Mouse (Mus musculus): ENCODE measurements around the gene Dmrta1.
"Not testable (repeated sequence)": the region's sequence is repeated elsewhere in the genome, so short reads cannot be mapped to it uniquely, and the experiment has no call there.

Gene Dmrta1

DNA sequence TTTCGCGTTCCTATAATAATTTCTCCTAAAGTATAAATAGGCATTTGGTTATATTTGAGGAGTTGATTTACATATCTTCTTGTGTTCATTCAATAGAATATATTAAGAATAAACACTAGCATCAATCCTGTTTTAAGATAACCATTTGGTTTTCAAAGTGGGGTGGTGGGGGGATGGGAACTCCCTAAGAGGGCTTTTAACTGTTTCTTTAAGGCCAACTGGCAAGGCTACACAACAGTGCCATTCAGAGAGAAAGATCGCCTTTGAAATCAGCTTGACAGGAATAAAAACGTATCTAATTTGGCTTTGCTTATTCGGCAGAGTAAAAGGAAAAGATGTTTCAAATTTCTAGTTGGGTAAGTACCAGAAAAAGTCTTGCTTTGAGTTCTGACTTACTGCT, at the start of gene Dmrta1:
Gene Dmrta1, plus strand, starts transcription at position 242 of the 400 bp plus-strand sequence.
- no peak for DNase-seq (ENCODE audit: low spot score)

- DNase-seq (ENCODE audit: low spot score) = no peak
Measured at GRCm38 (mm10) chr4:89630374-89631079, 48.7 kb upstream of the Dmrta1 start.

GRCm38 (mm10) chr4:89631560-89631959, 47.7 kb upstream of the Dmrta1 start:
- DNase-seq (ENCODE audit: low spot score) = no peak

- DNase-seq (ENCODE audit: low spot score) = no peak
Measured at GRCm38 (mm10) chr4:89638651-89639050, 40.6 kb upstream of the Dmrta1 start.

DNA sequence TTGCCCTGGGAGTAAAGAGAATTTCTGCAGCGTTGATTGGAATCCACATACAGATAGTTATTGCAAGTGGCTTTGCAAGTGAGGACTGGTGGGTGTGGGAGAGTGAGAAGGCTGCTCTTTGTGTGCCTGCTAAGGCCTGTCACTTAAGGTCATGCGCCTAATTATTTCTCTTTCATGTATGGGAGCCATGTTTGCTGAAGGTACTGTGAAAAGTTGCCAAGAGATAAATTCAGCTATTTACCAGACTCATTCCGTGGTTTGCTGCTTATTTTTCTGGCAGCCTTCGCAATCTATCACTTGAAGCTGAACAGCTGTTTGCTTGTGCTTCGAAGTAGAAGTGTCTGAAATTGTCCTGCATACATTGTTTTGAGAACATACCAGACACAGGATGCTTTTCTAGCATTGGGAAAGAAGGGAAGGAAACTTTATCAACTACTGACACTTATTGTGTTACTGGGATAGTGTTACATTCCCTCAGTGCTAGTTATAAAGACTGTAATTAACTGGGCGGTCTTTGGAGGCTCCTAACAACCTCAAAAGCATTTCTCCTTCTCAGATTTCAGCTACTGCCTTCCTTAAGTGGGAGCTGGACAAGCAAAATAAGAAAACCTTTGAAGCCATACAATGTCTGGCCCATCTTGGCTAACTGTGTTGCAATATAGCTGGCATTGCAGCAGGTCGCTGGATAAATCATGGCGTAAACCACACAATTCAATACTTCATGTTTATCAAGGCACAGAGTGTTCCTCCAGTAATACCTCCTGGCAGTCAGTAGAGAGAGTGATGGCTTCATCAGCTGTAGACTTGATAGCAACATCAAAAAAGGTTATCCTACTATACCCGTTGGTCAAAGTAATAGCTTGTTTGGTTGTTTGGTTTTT, 34.8 kb upstream of the Dmrta1 start:
- DNase-seq (ENCODE audit: low spot score) = no peak

DNA sequence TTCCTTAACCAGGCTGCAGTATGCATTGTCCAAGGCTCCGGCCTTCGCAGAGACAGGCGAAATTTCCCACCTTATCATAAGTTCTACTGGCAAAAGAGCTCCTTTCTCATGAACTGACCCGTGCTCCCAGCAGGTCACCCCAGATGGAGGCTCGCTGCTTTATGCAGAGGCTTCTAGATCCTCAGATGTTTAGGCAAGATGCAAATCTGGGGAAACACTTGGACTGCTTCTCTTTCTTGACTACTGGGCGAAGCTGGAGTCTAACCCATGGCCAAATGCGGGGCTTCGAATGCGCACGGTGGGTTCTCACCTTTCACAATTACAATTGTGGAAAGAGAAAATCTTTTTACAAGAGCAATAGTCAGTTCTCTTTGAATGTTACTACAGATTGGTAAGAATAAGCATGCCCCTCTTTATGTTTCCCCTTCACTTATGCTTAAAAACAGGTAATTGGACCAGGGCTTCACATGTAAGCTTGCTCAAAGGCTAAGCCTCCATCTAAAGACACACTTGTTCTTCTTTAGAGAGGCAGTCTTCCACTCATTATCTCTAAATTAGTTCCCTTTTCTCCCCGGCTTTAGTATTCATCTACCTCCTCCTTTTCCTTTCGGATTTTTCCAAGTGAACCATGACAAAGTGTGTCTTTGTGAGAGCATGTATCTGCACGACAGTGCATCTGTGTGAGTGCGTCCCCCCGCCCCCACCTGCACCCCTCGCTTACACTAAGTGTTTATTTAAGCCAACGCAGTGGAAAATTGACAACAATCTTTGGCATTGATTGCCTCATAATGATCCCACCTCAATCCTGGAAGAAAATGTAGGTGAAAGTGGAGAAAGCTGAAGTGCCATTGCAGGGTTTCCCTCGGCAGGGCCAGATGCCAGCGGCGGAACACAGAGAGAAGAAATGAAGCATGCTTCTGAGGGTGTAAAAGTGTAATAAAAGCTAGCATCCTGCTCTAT, 28.6 kb upstream of the Dmrta1 start:
- DNase-seq (ENCODE audit: low spot score) = no peak

GRCm38 (mm10) chr4:89651312-89651686, 27.9 kb upstream of the Dmrta1 start:
- DNase-seq (ENCODE audit: low spot score) = no peak

DNA sequence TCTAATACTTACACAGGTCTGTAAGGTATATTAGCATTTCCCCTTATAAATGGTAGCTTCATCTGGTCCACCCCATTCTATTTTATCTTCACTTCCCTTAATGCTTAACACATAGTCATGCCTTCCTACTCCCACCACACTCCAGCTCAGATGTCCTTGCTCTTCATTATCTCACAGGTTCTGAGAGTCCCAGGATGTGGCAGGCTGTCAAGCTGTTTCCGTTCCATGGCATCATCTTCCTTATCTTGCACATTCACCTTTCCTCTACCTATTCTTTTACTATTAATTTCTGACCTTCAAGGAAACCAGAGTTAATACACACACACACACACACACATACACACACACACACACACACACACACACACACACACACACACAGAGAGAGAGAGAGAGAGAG, 27.5 kb upstream of the Dmrta1 start:
- DNase-seq (ENCODE audit: low spot score) = no peak

- DNase-seq (ENCODE audit: low spot score) = no peak
Measured at GRCm38 (mm10) chr4:89663406-89663805, 15.8 kb upstream of the Dmrta1 start.

GRCm38 (mm10) chr4:89674711-89675110, 4.5 kb upstream of the Dmrta1 start:
- DNase-seq (ENCODE audit: low spot score) = no peak

DNA sequence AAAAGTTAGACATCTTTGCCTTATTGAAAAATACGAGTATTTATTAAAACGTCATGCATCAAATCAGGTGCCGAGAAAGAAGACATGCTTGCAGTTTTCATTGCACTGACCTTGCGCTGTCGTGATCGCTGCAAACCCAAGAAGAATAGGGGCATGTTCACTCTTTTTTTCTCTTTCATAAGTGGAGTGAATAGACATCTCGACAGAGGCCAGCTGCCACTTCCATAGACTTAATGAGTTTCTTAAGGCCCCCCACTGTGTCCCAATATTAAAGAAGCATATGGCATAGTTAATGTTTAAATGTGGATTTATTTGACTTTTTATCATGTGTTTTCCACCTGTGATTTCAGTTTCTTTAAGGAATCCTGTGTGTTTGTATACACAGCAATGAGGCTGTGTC, 1.3 kb upstream of the Dmrta1 start:
- DNase-seq (ENCODE audit: low spot score) = no peak

- no peak for DNase-seq (ENCODE audit: low spot score)
Measured at GRCm38 (mm10) chr4:89678713-89679112, 523 bp upstream of the Dmrta1 start.

DNA sequence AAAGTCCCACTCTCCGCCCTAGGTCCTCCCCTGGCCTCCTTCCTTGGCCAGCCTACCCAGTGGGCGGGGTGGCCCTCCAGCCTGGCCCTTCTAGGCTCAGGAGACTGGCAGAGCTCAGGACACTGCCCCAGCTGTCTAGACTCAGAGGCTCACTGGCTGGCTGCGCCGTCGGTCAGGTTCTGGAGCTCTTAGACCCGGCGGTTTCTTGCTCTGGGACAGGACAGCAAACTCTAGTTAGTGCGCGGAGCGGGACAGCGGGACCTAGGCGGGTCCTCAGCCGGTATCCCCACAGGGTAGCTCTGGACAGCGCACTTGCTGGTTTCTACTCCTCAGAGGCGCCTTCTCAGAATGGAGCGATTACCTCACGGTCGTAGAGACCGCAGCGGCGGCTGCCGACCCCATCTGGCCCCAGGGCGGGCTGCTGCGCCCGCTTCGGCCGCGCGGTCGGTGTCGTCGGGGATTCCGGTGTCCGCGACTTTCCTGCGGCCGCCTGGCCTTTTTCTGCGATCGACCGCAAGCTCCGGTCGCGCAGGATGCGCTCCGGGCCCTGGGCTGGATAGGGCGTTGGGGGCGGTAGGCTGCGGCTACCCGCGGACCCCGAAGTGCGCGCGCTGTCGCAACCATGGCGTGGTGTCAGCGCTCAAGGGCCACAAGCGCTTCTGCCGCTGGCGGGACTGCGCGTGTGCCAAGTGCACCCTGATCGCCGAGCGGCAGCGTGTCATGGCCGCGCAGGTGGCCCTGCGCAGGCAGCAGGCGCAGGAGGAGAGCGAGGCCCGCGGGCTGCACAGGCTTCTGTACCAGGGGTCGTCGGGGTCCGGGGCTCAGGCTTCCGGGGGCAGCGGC, 8.9 kb downstream of the Dmrta1 start:
- DNase-seq (ENCODE audit: low spot score) = no peak

DNA sequence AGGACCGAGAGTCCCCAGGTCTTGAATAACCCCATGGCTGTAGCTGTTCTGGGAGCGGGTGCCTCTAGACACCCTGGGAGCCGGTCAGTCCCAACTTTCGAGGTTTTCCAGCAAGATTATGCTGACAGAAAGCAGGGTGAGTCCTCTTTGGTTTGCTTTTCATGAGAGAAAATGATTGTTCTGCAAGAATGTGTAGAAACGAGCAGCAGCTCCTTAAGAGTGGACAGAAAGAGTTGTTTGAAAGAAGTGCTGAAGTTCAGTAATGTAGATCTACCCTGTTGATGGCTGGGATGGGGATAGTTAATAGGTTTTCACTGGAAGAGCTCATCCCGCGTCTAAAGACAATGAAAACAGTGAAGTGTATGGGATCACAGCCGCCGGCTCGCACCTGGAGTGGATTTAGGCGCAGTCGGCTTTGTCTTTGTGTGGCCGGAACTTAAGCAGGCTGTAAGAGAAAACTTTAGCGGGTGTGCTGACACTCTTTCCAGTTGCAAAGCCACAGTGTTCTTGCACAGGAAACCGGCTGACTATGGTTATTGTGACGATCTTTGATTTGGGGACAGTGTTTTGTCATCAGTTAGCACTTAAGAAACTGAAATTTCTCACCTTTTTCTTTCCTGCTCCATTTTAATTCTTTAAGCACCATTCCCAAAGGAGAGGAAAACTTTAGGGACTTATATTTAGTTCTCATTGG, 9.7 kb downstream of the Dmrta1 start:
- DNase-seq (ENCODE audit: low spot score) = no peak

DNA sequence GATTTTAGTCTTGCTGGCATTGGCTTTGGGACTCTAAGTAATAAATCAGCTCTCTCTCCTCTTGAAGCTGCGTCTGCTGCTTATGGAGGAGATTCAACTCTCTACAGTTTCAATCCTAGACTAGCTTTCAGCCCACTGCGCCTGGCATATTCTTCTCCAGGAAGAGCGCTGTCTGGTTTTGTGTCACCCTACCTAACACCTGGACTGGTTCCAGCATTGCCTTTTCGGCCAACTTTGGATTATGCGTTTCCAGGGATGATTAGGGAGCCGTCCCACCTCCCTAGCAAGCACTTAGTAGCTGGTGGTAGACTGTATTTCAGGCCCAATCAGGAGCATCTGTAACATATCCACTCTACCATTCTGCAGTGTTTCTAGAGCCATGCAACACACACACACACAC, 12.7 kb downstream of the Dmrta1 start:
- DNase-seq (ENCODE audit: low spot score) = no peak

DNA sequence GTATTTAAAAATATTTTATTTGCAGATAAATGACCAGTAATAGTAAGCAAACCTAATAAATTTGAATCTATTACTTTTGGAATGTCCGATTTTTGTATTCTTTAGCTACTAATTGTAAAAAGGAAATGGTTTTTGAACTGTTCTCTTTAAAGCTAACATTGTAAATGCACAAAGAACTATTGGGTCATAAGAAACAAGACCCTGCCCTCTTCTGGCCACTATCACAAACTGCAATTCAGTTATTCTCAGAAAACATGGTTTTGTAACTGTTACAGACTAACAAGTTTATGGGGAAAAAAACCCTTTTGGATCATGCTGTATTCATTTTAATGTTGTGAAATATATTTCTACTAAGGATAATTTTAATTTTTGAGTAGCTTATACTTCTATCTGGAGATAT, 13.5 kb downstream of the Dmrta1 start:
- peak; percentile 2 for DNase-seq (ENCODE audit: low spot score)

- no peak for DNase-seq (ENCODE audit: low spot score)
Measured at GRCm38 (mm10) chr4:89695589-89695988, 16.4 kb downstream of the Dmrta1 start.

DNA sequence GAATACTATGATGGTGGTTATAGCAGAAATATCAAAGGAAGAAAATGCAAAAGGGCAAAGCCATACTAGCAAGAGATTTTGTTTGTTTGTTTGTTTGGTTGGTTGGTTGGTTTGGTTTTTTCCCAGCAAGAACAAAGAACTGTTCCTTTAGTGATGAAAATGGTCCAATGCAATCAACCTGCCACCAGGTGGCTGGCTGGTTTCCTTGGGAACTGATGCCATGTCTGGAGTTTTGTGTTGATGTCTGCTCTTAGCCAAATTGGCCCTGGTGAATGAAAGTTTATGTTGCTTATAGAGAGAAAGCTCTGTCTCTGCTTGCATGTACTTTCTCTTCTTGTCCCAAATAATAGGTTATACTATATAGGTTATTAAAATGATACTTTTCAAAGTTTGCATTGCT, 18.7 kb downstream of the Dmrta1 start:
- DNase-seq (ENCODE audit: low spot score) = no peak

DNA sequence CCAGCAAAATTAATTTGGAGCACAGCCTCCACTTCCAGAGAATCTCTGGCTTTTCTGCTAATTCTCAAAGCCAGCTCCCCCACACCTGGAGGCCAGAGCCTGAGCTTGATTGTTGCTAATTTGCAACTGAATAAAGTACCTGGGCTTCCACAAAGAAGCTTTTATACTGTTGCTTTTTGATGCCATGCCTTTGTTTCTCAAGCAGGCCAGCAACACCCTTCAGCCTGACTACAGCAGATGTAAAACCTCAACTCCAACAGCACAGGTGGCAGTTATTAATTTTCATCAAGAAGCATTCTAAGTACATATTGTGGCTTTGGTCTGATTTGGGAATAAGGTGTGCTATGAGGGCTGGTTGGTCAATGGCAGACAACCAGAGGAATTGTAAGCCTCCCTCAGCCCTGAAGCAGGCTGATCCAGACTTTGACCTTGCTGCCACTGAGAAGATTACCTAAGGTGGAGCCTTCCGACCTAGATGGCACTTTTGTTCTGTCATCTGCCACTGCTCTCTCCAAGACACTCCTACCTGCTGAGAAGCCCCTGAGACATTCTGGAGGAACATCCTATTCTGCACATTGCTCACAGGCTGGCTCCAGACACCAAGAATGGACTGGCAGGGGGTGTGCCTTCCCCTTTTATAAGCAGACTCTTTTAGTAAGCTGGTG, 44.4 kb downstream of the Dmrta1 start:
- DNase-seq (ENCODE audit: low spot score) = not testable (repeated sequence)

Measured in left cerebral cortex, adult 11 months (tissue).